Mouse (Mus musculus): ENCODE results near the gene Eif1b. TPM values are rescaled to one million over a fixed set of nuclear protein-coding genes. Genes with fewer than 3 reads are reported as not detected.

The Eif1b gene
- total and polyA plus RNA-seq, 3 experiments, result 30.1 to 75.9 (median 56.8) TPM

DNA sequence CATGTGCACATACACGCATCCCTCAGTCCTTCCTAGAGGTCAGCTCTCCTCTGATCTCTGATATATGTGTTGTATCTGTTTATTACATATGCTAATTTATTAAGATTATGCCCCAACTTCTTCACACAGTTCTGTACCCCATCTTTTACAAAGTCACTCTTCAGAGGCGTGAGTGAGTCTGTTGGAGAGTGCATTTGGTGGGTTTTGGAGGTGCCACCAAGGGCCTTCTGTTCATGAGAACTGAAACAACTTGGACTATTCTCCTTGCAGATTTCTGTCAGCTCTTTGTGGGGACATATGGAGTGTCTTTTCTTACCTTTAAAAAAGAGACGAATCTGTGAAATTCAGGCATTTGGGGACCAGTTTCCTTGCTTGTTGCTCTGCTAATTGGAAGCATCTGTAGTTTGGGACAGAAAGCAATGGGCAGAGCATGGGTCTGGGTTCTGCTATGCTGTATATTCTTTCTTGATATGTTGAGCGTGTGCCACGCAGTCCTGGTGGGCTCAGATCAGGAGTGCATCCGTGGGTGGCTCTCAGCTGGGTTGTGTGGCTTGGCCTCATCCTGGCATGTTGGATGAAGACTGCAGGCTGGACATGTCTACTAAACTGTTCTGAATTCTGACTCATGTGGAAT, 42.2 kb upstream of the Eif1b start:
- dilution Hi-C loops (cut with MboI; ENCODE audit: extremely low pct_ligation_motif_present, extremely low pct_unique_long_range_greater_than_20kb, low sequenced_read_pairs), result no loop called here
- Histone ChIP-seq H3K4me2 (ENCODE audit: insufficient read depth, low read depth, poor library complexity, severe bottlenecking) (no peak overlapping the region), H3K36me3 (replicated peaks in 1 of 2; ENCODE audit: control insufficient read depth in 1 of 2, insufficient read depth in 1 of 2, low read length in 1 of 2) (no peaks in the 10 kb centered on the region), H3K4me1 (ENCODE audit: control insufficient read depth in 1 of 2, insufficient read depth in 2 of 2) (0 out of 4 replicates have a peak, but pooled peaks cover 0 to 3% of the 10 kb centered on the region in 2 experiments), H3K9me3 (replicated peaks; ENCODE audit: low read length) (no peaks in the 10 kb centered on the region), H3K9ac (ENCODE audit: insufficient read depth, low read depth) (no peak overlapping the region), H3K27me3 (replicated peaks) (peaks cover 8% of the 10 kb centered on the region), H3K27ac (ENCODE audit: insufficient read depth, low read depth) (no peak overlapping the region), H3K4me3 (replicated peaks in 1 of 3; ENCODE audit: low read depth in 2 of 3, low read length in 2 of 3, poor library complexity in 1 of 3) (no peak overlapping the region), H3K79me2 (replicated peaks; ENCODE audit: control insufficient read depth, extremely low read depth, insufficient read depth, poor library complexity, severe bottlenecking) (no peaks in the 10 kb centered on the region)
- in situ Hi-C loops (cut with MboI; ENCODE audit: low pct_ligation_motif_present, low pct_unique_long_range_greater_than_20kb, low sequenced_read_pairs), result loop anchor here (5.0 kb wide), 1 partner anchor 37 kb away; no protein-coding TSS in a partner anchor
- no peak for TF ChIP-seq CHD2 (IDR thresholded peaks at IDR 0.05; ENCODE audit: low read length)
- no peak for TF ChIP-seq GABPA (IDR thresholded peaks at IDR 0.05; ENCODE audit: insufficient replicate concordance, low read depth, low read length)
- TF ChIP-seq NRF1 (IDR thresholded peaks at IDR 0.05; ENCODE audit: low read depth, low read length), result no peak
- TF ChIP-seq ZKSCAN1 (IDR thresholded peaks at IDR 0.05; ENCODE audit: borderline replicate concordance, low read depth, low read length), result no peak
- TF ChIP-seq MYC (IDR thresholded peaks at IDR 0.05; ENCODE audit: low read depth, low read length), result no peak
- no peak for TF ChIP-seq CTCF (conservative IDR thresholded peaks at IDR 0.05 in 1 of 2, IDR thresholded peaks at IDR 0.05 in 1 of 2; ENCODE audit: low read depth in 2 of 2, low read length in 2 of 2)
- TF ChIP-seq JUN (IDR thresholded peaks at IDR 0.05; ENCODE audit: insufficient read depth, low read depth, low read length), result no peak
- TF ChIP-seq POLR2AphosphoS2 (IDR thresholded peaks at IDR 0.05; ENCODE audit: low read depth, low read length), result no peak
- no peak for TF ChIP-seq KAT2A (IDR thresholded peaks at IDR 0.05; ENCODE audit: insufficient replicate concordance, low read length)
- no peak for TF ChIP-seq USF2 (conservative IDR thresholded peaks at IDR 0.05; ENCODE audit: low read depth, low read length)
- no peak for TF ChIP-seq UBTF (IDR thresholded peaks at IDR 0.05; ENCODE audit: low read depth, low read length)
- TF ChIP-seq IRF4 (IDR thresholded peaks at IDR 0.05; ENCODE audit: low read depth, low read length), result no peak
- no peak for DNase-seq (ENCODE audit: extremely low read depth)

DNA sequence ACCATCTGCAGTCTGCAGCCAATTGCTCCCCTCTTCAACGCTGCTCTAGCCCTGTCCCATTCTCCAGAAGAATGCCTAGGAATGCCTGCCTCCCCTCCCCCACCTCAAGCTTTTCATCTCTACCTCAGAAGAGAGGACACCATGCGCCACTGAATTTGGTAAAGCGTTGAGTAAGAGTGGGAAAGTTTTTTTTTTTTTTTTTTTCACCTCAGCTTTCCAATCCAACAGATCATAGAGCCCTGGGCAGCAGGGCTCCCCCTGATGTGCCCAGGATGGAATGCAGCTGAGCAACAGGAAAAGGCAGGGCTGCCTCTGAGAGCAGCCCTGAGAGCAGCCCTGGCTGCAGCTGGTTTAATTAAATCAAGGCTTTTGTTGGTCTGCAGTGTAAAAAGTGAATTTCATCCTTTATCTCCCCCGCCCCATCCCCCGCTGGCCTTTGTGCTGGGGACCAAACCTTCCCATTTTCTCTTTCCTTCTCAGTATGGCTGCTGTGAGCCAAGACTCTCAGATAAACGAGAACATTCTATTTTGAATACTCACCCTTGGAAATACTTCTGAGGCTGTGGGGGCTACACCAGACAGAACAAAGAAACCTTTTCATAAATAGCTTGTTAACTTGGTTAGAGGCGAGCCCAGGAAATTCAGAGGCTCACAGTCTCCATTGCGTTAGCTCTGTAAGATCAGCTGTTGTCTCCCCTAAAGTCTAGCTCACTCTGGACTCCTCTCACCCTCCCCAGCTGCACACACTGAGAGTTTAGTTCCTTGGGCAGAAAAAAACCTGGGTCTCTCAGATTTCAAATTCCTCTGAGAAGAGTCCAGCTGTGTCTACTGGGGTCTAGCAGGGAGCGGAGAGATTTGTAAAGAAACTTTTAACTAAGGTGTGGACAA, 36.0 kb upstream of the Eif1b start:
- peaks cover 2% of the 10 kb centered on the region for H3K27me3 ChIP-seq (replicated peaks)
- H3K27ac ChIP-seq (ENCODE audit: insufficient read depth, low read depth), result no peak overlapping the region
- in situ Hi-C loops (cut with MboI; ENCODE audit: low pct_ligation_motif_present, low pct_unique_long_range_greater_than_20kb, low sequenced_read_pairs), result no loop called here
- dilution Hi-C loops (cut with MboI; ENCODE audit: extremely low pct_ligation_motif_present, extremely low pct_unique_long_range_greater_than_20kb, low sequenced_read_pairs), result no loop called here
- no peak overlapping the region for H3K4me2 ChIP-seq (ENCODE audit: insufficient read depth, low read depth, poor library complexity, severe bottlenecking)
- H3K9ac ChIP-seq (ENCODE audit: insufficient read depth, low read depth), result no peak overlapping the region
- peaks cover 4% of the 10 kb centered on the region for H3K9me3 ChIP-seq (replicated peaks; ENCODE audit: low read length)
- H3K4me1 ChIP-seq (ENCODE audit: control insufficient read depth in 1 of 2, insufficient read depth in 2 of 2), result no peaks in the 10 kb centered on the region
- no peaks in the 10 kb centered on the region for H3K79me2 ChIP-seq (replicated peaks; ENCODE audit: control insufficient read depth, extremely low read depth, insufficient read depth, poor library complexity, severe bottlenecking)
- DNase-seq (ENCODE audit: extremely low read depth), result no peak
- TF ChIP-seq USF1 (IDR thresholded peaks at IDR 0.05; ENCODE audit: low read depth, low read length) (no peak), ZNF384 (IDR thresholded peaks at IDR 0.05; ENCODE audit: low read depth, low read length) (peak; percentile 59; the same call in 1 of the 2 replicates)
- H3K4me3 ChIP-seq (replicated peaks in 1 of 3; ENCODE audit: low read depth in 2 of 3, low read length in 2 of 3, poor library complexity in 1 of 3), result no peak overlapping the region
- no peaks in the 10 kb centered on the region for H3K36me3 ChIP-seq (replicated peaks in 1 of 2; ENCODE audit: control insufficient read depth in 1 of 2, insufficient read depth in 1 of 2, low read length in 1 of 2)

All from CH12.LX (cell line).